Mouse (Mus musculus): ENCODE results near the gene Ssh1. TPM values are rescaled to one million over a fixed set of nuclear protein-coding genes. Genes with fewer than 3 reads are reported as not detected.

Ssh1 gene
- polyA plus RNA-seq, 1 experiment, result 3.3 TPM

GRCm38 (mm10) chr5:113899543-113899942, 94.2 kb downstream of the Ssh1 start:
- TF ChIP-seq TAL1 (IDR thresholded peaks at IDR 0.05; ENCODE audit: low read length) (no peak), GATA1 (IDR thresholded peaks at IDR 0.05; ENCODE audit: low read length) (no peak)
- no peaks in the 10 kb centered on the region; the same call in 1 of the 2 replicates for H3K36me3 ChIP-seq (ENCODE audit: control insufficient read depth)
- H3K27me3 ChIP-seq (ENCODE audit: control insufficient read depth), result no peaks in the 10 kb centered on the region
- H3K9me3 ChIP-seq (ENCODE audit: control insufficient read depth, low read length), result no peaks in the 10 kb centered on the region
- peaks cover 37% of the 10 kb centered on the region for H3K4me1 ChIP-seq (ENCODE audit: control insufficient read depth)
- H3K4me3 ChIP-seq (replicated peaks), result no peak overlapping the region

DNA sequence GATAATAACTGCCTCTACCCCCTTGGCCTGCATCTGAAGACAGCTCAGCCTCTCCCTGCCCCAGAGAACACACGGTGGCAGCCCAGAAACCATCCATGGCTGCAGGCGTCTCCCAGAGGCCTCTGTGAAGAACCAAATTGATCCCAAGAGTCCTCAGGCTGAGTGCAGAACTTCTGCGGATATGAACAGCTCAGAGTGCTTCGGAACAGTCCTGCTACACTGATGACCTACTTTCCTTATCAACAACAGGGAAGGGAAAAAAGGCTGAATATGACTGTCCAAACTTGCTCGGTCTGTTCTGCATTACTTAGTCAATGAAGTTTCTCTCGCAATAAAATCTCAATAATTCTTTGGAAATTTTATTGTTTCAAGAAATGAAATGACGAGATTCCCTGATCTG, 101.7 kb downstream of the Ssh1 start:
- Histone ChIP-seq H3K4me3 (replicated peaks) (no peak overlapping the region), H3K4me1 (ENCODE audit: control insufficient read depth) (peaks cover 5% of the 10 kb centered on the region; the same call in 1 of the 2 replicates), H3K36me3 (ENCODE audit: control insufficient read depth) (no peaks in the 10 kb centered on the region; the same call in 1 of the 2 replicates), H3K9me3 (ENCODE audit: control insufficient read depth, low read length) (peaks cover 2% of the 10 kb centered on the region; the same call in 1 of the 2 replicates), H3K27me3 (ENCODE audit: control insufficient read depth) (no peaks in the 10 kb centered on the region)
- TF ChIP-seq GATA1 (IDR thresholded peaks at IDR 0.05; ENCODE audit: low read length) (no peak), TAL1 (IDR thresholded peaks at IDR 0.05; ENCODE audit: low read length) (no peak)

DNA sequence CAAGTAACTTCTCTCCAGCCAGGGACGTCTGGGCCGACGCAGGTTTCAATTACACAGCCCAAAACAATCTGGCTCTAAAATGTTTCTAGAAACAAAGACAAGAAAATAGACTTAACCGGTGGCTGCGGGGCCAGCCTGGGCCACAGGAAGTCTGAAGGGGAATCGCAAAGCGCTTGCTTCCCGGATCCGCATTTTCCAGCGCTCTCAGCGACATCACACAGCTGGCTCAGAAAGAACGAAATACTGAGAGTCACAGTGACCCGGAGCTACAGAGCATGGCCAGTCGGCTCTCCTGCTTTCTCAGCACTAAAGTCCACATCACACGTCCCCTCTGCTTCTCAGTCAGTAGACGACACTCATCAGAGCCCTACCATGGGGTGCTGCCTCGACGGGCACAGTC, 102.8 kb downstream of the Ssh1 start:
- H3K4me1 ChIP-seq (ENCODE audit: control insufficient read depth), result peaks cover 5% of the 10 kb centered on the region; the same call in 1 of the 2 replicates
- H3K4me3 ChIP-seq (replicated peaks), result no peak overlapping the region
- peaks cover 2% of the 10 kb centered on the region; the same call in 1 of the 2 replicates for H3K9me3 ChIP-seq (ENCODE audit: control insufficient read depth, low read length)
- H3K36me3 ChIP-seq (ENCODE audit: control insufficient read depth), result no peaks in the 10 kb centered on the region; the same call in 1 of the 2 replicates
- no peak for TF ChIP-seq TAL1 (IDR thresholded peaks at IDR 0.05; ENCODE audit: low read length)
- TF ChIP-seq GATA1 (IDR thresholded peaks at IDR 0.05; ENCODE audit: low read length), result no peak
- no peaks in the 10 kb centered on the region for H3K27me3 ChIP-seq (ENCODE audit: control insufficient read depth)

- Histone ChIP-seq H3K4me1 (ENCODE audit: control insufficient read depth) (peaks cover 5% of the 10 kb centered on the region), H3K27me3 (ENCODE audit: control insufficient read depth) (no peaks in the 10 kb centered on the region), H3K9me3 (ENCODE audit: control insufficient read depth, low read length) (peaks cover 2% of the 10 kb centered on the region; the same call in 1 of the 2 replicates), H3K4me3 (replicated peaks) (no peak overlapping the region), H3K36me3 (ENCODE audit: control insufficient read depth) (no peaks in the 10 kb centered on the region; the same call in 1 of the 2 replicates)
- no peak for TF ChIP-seq TAL1 (IDR thresholded peaks at IDR 0.05; ENCODE audit: low read length)
Observed at GRCm38 (mm10) chr5:113889912-113890311, 103.8 kb downstream of the Ssh1 start.

DNA sequence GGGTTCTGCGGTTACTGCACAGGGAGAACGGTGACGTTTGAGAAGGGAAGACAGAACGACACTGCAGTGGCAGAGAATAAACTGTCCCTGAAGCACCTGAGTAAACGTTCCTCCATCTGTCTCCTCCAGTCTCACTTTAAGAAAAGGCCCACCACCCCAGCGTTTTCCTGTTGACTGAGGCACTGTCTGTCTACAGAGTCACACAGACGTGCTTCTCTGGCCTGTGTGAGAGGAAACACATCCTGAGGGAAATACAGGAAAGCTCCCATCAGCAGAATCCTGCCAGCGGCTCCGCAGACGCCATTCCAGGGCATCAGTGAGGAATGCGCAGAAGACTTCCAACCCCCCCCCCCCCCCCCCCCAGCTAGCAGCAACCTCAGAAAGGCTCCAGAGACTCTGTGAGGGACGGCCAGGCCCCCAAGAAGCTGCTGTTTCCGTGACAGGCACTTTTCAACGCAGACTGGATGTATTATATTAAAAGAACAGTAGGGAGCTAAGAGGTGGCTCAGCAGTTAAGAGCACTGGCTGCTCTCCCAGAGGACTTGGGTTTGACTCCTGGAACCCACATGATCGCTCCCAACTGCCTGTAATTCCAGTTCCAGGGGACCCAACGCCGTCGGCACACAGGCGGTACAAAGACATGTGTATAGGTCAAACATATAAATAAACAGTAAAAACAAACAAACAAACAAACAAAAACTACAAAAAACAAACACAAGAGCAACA, 104.3 kb downstream of the Ssh1 start:
- TF ChIP-seq TAL1 (IDR thresholded peaks at IDR 0.05; ENCODE audit: low read length) (no peak), GATA1 (IDR thresholded peaks at IDR 0.05; ENCODE audit: low read length) (no peak)
- Histone ChIP-seq H3K4me3 (replicated peaks) (no peak overlapping the region), H3K36me3 (ENCODE audit: control insufficient read depth) (no peaks in the 10 kb centered on the region), H3K27me3 (ENCODE audit: control insufficient read depth) (no peaks in the 10 kb centered on the region), H3K9me3 (ENCODE audit: control insufficient read depth, low read length) (peaks cover 2% of the 10 kb centered on the region; the same call in 1 of the 2 replicates), H3K4me1 (ENCODE audit: control insufficient read depth) (peaks cover 6% of the 10 kb centered on the region)

DNA sequence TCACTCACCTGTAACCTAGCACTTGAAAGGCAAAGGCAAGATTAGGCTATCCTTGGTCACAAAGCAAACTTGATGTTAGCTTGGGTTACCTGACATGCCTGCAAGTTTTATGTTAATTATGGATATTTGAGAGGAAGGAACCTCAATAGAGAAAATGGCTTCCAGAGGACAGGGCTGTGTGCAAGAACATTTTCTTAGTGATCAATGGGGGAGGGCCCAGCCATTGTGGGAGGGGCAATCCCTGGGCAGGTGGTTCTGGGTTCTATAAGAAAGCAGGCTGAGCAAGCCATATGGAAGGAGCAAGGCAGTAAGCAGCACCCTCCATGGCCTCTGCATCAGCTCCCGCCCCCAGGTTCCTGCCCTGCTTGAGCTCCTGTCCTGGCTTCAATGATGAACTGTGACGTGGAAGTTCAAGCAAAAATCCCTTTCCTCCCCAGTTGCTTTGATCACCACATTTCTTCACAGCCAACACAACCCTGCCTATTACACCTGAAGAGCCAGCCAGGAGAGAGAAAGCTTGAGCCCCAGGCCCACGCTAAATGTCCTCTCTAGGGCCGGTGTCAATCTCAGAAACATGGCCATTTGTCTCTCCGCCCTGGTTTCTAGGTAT, 105.4 kb downstream of the Ssh1 start:
- no peak overlapping the region for H3K4me3 ChIP-seq (replicated peaks)
- no peaks in the 10 kb centered on the region for H3K36me3 ChIP-seq (ENCODE audit: control insufficient read depth)
- H3K27me3 ChIP-seq (ENCODE audit: control insufficient read depth), result no peaks in the 10 kb centered on the region
- H3K9me3 ChIP-seq (ENCODE audit: control insufficient read depth, low read length), result peaks cover 2% of the 10 kb centered on the region; the same call in 1 of the 2 replicates
- TF ChIP-seq TAL1 (IDR thresholded peaks at IDR 0.05; ENCODE audit: low read length) (no peak), GATA1 (IDR thresholded peaks at IDR 0.05; ENCODE audit: low read length) (no peak)
- H3K4me1 ChIP-seq (ENCODE audit: control insufficient read depth), result peaks cover 10% of the 10 kb centered on the region

- Histone ChIP-seq H3K4me3 (replicated peaks) (no peak overlapping the region), H3K36me3 (ENCODE audit: control insufficient read depth) (peaks cover 4% of the 10 kb centered on the region), H3K9me3 (ENCODE audit: control insufficient read depth, low read length) (peaks cover 2% of the 10 kb centered on the region; the same call in 1 of the 2 replicates), H3K27me3 (ENCODE audit: control insufficient read depth) (no peaks in the 10 kb centered on the region), H3K4me1 (ENCODE audit: control insufficient read depth) (peaks cover 11% of the 10 kb centered on the region)
- TF ChIP-seq TAL1 (IDR thresholded peaks at IDR 0.05; ENCODE audit: low read length), result no peak
- no peak for TF ChIP-seq GATA1 (IDR thresholded peaks at IDR 0.05; ENCODE audit: low read length)
Observed at GRCm38 (mm10) chr5:113887132-113887531, 106.6 kb downstream of the Ssh1 start.

Other genes with a start within 250 kb of the Ssh1 start
- gene Sart3, start 221.4 kb downstream of the Ssh1 start, polyA plus RNA-seq (2012), result 2.2 and 3.0 TPM in 2 replicates
- 16.5 and 25.3 TPM in 2 replicates for gene Iscu, start 221.1 kb downstream of the Ssh1 start, polyA plus RNA-seq (2012)
- 0.03 TPM in 2 replicates for gene Tmem119, start 193.4 kb downstream of the Ssh1 start, polyA plus RNA-seq (2012)
- gene Selplg, start 161.2 kb downstream of the Ssh1 start, polyA plus RNA-seq (2012), result 1.1 and 1.4 TPM in 2 replicates
- 2.0 and 2.4 TPM in 2 replicates for gene Coro1c, start 85.1 kb downstream of the Ssh1 start, polyA plus RNA-seq (2012)
- not detected in 2 replicates for gene Dao, start 9.8 kb upstream of the Ssh1 start, polyA plus RNA-seq (2012)
- 0.05 and 0.10 TPM in 2 replicates for gene Usp30, start 71.6 kb upstream of the Ssh1 start, polyA plus RNA-seq (2012)
- 0.04 TPM in 1 of 2 replicates, not detected in the other for gene Svop, start 97.7 kb upstream of the Ssh1 start, polyA plus RNA-seq (2012)
- 0.91 and 1.8 TPM in 2 replicates for gene Alkbh2, start 134.3 kb upstream of the Ssh1 start, polyA plus RNA-seq (2012)
- 2.7 and 3.7 TPM in 2 replicates for gene Ung, start 136.5 kb upstream of the Ssh1 start, polyA plus RNA-seq (2012)
- gene Acacb, start 152.6 kb upstream of the Ssh1 start, polyA plus RNA-seq (2012), result under 0.01 and 0.01 TPM in 2 replicates